Mouse (Mus musculus) neural tube, embryonic 13.5 days (tissue): ENCODE measurements around the gene Ndufa4l2. TPM values are rescaled to one million over a fixed set of nuclear protein-coding genes. Genes with fewer than 3 reads are reported as not detected.

Source experiments
- ATAC-seq: fragments of 200-750 bp; cut with Nextera tagmentation; 2 replicates; pipeline ENCODE4 v1.8.0; 2017; ENCODE audit warnings: low read depth, mild to moderate bottlenecking, moderate TSS enrichment, moderate library complexity
- H3K27ac ChIP-seq: fragments of 300-500 bp; sonication (generic); replicated peaks from 2 replicates; pipeline ENCODE4 v1.5.1; 2015; ENCODE audit warnings: moderate library complexity, mild to moderate bottlenecking, inconsistent platforms
- H3K27me3 ChIP-seq: fragments of 300-500 bp; sonication (generic); 2 replicates; pipeline ENCODE4 v1.6.1; 2015; ENCODE audit warnings: mild to moderate bottlenecking, inconsistent platforms
- H3K36me3 ChIP-seq: fragments of 300-500 bp; sonication (generic); 2 replicates; pipeline ENCODE4 v1.6.1; 2015; ENCODE audit warnings: mild to moderate bottlenecking, inconsistent platforms
- H3K4me1 ChIP-seq: fragments of 300-500 bp; sonication (generic); replicated peaks from 2 replicates; pipeline ENCODE4 v1.6.1; 2015; ENCODE audit warnings: inconsistent platforms
- H3K4me2 ChIP-seq: fragments of 300-500 bp; sonication (generic); 2 replicates; pipeline ENCODE4 v1.6.1; 2015; ENCODE audit warnings: inconsistent platforms, mild to moderate bottlenecking, moderate library complexity
- H3K4me3 ChIP-seq: fragments of 300-500 bp; sonication (generic); 2 replicates; pipeline ENCODE4 v1.5.1; 2015; ENCODE audit warnings: mild to moderate bottlenecking, inconsistent platforms
- H3K9ac ChIP-seq: fragments of 300-500 bp; sonication (generic); 2 replicates; pipeline ENCODE4 v1.6.1; 2015; ENCODE audit warnings: moderate library complexity, mild to moderate bottlenecking, inconsistent platforms
- H3K9me3 ChIP-seq: fragments of 300-500 bp; sonication (generic); 2 replicates; pipeline ENCODE4 v1.6.1; 2016; ENCODE audit warnings: inconsistent platforms
- WGBS: fragments of 180-500 bp; shearing (Covaris S2); methylation state at CpG from one replicate; pipeline ENCODE4 v1.1.7; 2015; 5-methylcytosine and 5-hydroxymethylcytosine counted together
- polyA plus RNA-seq: library from polyadenylated mRNA; unstranded; fragments of >200 nt; fragmentation: Nextera tagmentation; extraction: Ambion mirVana; gene quantifications from 2 replicates; pipeline ENCODE4 v1.2.1, GENCODE M21; 2015

The Ndufa4l2 gene
- polyA plus RNA-seq, 1 experiment from 2014 or later, result 10.6 TPM

DNA sequence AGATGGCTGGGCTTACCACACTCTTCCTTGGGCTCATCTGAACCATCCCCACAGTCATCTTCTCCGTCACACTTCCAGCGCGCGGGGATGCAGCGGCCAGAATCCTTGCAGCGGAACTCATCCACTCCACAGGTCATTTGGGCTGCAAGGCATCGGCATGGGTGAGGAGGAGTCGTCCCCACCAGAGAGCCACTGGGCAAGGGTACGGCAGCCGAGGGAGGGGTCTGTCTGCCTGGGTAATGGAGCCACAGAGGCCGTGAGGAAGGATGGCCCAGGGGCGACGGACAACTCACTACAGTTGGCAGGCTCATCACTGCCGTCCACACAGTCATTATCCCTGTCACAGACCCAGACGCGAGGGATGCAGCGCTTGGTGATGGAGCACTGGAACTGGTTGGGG lies 35.1 kb downstream of the Ndufa4l2 start:
- Histone ChIP-seq H3K4me1 (no peaks in the 10 kb centered on the region), H3K4me3 (no peak overlapping the region), H3K36me3 (peaks cover 100% of the 10 kb centered on the region), H3K27me3 (no peaks in the 10 kb centered on the region), H3K9ac (no peak overlapping the region), H3K27ac (no peak overlapping the region), H3K9me3 (no peaks in the 10 kb centered on the region), H3K4me2 (no peak overlapping the region)
- no peak for ATAC-seq
- 89% methylated on average over 17 of the region's 17 CpGs for WGBS

DNA sequence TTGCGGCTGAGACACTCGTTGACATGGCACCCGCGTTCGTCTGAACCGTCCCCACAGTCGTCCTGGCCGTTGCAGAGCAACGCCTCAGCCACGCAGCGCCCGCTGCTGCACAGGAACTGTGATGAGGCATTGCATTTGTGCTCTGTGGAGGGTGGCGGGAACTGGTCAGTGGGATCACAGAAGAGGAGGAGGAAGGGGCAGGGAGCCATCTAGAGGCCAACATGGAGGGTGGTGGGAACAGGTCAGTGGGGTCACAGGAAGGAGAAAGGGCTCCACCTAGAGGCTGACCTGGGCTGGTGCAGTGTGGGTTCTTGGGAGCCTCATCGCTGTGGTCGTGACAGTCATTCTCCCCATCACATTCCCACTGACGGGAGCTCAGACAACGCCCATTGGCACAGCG lies 40.9 kb downstream of the Ndufa4l2 start:
- 66% methylated on average over 18 of the region's 18 CpGs for WGBS
- peaks cover 100% of the 10 kb centered on the region for H3K36me3 ChIP-seq
- ATAC-seq, result peak; percentile 17; the same call in 1 of the 2 replicates
- no peak overlapping the region for H3K4me3 ChIP-seq
- no peaks in the 10 kb centered on the region for H3K9me3 ChIP-seq
- peak overlapping the region; percentile 6; the same call in 1 of the 2 replicates for H3K27ac ChIP-seq
- H3K4me1 ChIP-seq, result no peaks in the 10 kb centered on the region; the same call in 1 of the 2 replicates
- H3K9ac ChIP-seq, result no peak overlapping the region
- no peaks in the 10 kb centered on the region for H3K27me3 ChIP-seq
- H3K4me2 ChIP-seq, result no peak overlapping the region

DNA sequence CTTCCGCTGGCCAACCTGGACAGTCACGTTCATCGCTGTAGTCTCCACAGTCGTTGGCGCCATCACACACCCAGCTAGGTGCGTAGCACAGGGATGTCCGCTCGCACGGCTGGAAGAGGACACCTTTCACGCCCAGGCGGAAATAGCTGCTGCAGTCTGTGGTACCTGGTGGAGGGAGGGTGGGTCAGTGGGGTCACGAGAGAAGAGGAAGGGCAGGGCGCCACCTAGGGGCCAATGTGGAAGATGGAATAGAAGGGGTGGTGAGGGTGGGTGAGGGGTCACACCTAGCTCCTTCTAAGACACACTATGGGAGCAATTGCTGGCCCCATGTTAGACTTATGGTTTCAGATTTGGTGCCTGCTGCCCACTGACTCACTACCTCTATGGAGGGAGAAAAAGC lies 42.6 kb downstream of the Ndufa4l2 start:
- H3K4me1 ChIP-seq, result no peaks in the 10 kb centered on the region; the same call in 1 of the 2 replicates

DNA sequence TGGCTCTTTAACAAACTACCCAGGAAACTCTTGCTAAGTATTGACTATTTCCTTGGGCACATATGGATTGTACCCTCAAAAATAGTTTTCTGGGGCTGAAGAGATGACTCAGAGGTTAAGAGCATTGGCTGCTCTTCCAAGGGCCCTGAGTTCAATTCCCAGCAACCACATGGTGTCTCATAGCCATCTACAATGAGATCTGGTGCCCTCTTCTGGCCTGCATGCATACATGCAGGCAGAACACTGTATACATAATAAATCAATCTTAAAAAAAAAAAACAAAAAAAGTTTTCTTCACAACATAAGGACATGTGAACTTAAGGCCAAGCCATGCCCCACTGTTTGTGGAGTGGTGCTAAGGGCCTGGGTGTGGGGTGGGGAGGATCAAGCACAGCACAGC lies 46.4 kb downstream of the Ndufa4l2 start:
- H3K4me3 ChIP-seq, result no peak overlapping the region
- no peak overlapping the region for H3K27ac ChIP-seq
- no peak for ATAC-seq
- no peaks in the 10 kb centered on the region for H3K9me3 ChIP-seq
- H3K36me3 ChIP-seq, result peaks cover 97% of the 10 kb centered on the region
- H3K9ac ChIP-seq, result no peak overlapping the region
- no peak overlapping the region for H3K4me2 ChIP-seq
- H3K4me1 ChIP-seq, result 0 out of 2 replicates have a peak, but pooled peaks cover 5% of the 10 kb centered on the region
- no peaks in the 10 kb centered on the region for H3K27me3 ChIP-seq

More for the DNA sequence above, 42.6 kb downstream of the Ndufa4l2 start:
- Histone ChIP-seq H3K9me3 (no peaks in the 10 kb centered on the region), H3K27me3 (no peaks in the 10 kb centered on the region), H3K36me3 (peaks cover 100% of the 10 kb centered on the region), H3K27ac (no peak overlapping the region), H3K9ac (no peak overlapping the region), H3K4me2 (no peak overlapping the region), H3K4me3 (no peak overlapping the region)
- 93% methylated on average over 13 of the region's 13 CpGs for WGBS
- no peak for ATAC-seq

DNA sequence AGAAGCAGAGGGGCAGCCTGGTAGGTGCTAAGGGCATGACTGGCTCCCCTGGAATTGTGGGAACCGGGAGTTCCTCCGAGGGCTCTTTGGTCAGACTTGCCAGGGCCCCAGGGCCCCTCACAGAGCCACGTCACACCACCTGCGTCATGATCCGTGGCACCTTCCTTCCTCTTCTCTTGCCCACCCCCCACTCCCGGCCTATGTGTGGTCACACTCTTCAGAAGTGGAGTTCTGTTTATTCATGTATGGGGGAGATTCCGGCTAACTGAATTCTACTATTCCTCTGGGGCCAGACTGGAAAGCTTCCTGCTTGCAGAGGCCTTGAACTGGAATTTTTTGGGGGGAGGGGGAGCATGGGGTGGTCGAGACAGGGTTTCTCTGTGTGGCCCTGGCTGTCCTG lies 49.1 kb downstream of the Ndufa4l2 start:
- no peak overlapping the region for H3K9ac ChIP-seq

DNA sequence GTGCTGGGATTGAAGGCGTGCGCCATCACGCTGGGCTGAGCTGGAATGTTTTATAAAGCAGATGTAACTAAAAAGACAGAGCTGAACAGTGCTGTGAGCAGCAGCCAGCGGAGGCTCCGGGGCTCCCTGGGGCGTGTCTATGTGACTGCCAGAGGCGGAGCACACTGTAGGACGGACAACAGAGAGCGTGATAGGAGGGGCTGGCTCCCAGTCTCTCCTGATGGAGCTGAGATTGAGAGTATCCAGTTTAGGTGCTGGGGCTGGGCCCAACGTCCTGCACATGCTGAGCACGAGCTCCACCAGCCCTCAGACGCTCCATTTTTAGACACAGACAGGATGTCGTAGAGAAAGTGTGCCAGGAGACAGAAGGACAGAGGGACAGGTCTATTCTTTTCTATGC lies 49.5 kb downstream of the Ndufa4l2 start:
- Histone ChIP-seq H3K4me2 (no peak overlapping the region), H3K4me1 (0 out of 2 replicates have a peak, but pooled peaks cover 5% of the 10 kb centered on the region), H3K36me3 (peaks cover 93% of the 10 kb centered on the region), H3K9me3 (no peaks in the 10 kb centered on the region), H3K9ac (no peak overlapping the region), H3K4me3 (no peak overlapping the region), H3K27me3 (no peaks in the 10 kb centered on the region), H3K27ac (no peak overlapping the region)
- 47% methylated on average over 13 of the region's 13 CpGs for WGBS
- 0 out of 2 replicates have a peak, but pooled peaks have one; percentile 48 for ATAC-seq

More for the DNA sequence above, 49.1 kb downstream of the Ndufa4l2 start:
- H3K4me2 ChIP-seq, result no peak overlapping the region
- no peak overlapping the region for H3K27ac ChIP-seq
- no peaks in the 10 kb centered on the region for H3K9me3 ChIP-seq
- no peak overlapping the region for H3K4me3 ChIP-seq
- H3K27me3 ChIP-seq, result no peaks in the 10 kb centered on the region
- 0 out of 2 replicates have a peak, but pooled peaks have one; percentile 17 for ATAC-seq
- peaks cover 93% of the 10 kb centered on the region for H3K36me3 ChIP-seq
- 0 out of 2 replicates have a peak, but pooled peaks cover 5% of the 10 kb centered on the region for H3K4me1 ChIP-seq
- 72% methylated on average over 8 of the region's 8 CpGs for WGBS

Other genes starting within 250 kb of the Ndufa4l2 start
- 285 and 322 TPM in 2 replicates for gene Dctn2, start 248.6 kb upstream of the Ndufa4l2 start, polyA plus RNA-seq
- 14.5 and 16.7 TPM in 2 replicates for gene Mbd6, start 225.9 kb upstream of the Ndufa4l2 start, polyA plus RNA-seq
- gene Mars, start 203.2 kb upstream of the Ndufa4l2 start, polyA plus RNA-seq, result 103 and 110 TPM in 2 replicates
- 1.0 and 1.4 TPM in 2 replicates for gene Arhgap9, start 193.0 kb upstream of the Ndufa4l2 start, polyA plus RNA-seq
- 2.2 and 2.9 TPM in 2 replicates for gene Gli1, start 173.0 kb upstream of the Ndufa4l2 start, polyA plus RNA-seq
- not detected in 2 replicates for gene Inhbe, start 160.6 kb upstream of the Ndufa4l2 start, polyA plus RNA-seq
- not detected in 2 replicates for gene Inhbc, start 144.5 kb upstream of the Ndufa4l2 start, polyA plus RNA-seq
- 30.6 and 33.3 TPM in 2 replicates for gene R3hdm2, start 134.6 kb upstream of the Ndufa4l2 start, polyA plus RNA-seq
- gene Stac3, start 13.3 kb upstream of the Ndufa4l2 start, polyA plus RNA-seq, result 2.4 and 3.2 TPM in 2 replicates
- 52.4 and 53.0 TPM in 2 replicates for gene Shmt2, start 7.5 kb downstream of the Ndufa4l2 start, polyA plus RNA-seq
- gene Nxph4, start 19.6 kb downstream of the Ndufa4l2 start, polyA plus RNA-seq, result 128 and 133 TPM in 2 replicates
- 80.9 and 110 TPM in 2 replicates for gene Lrp1, start 106.2 kb downstream of the Ndufa4l2 start, polyA plus RNA-seq
- 5.9 and 6.0 TPM in 2 replicates for gene Stat6, start 128.0 kb downstream of the Ndufa4l2 start, polyA plus RNA-seq
- gene Nemp1, start 151.9 kb downstream of the Ndufa4l2 start, polyA plus RNA-seq, result 3.3 and 3.6 TPM in 2 replicates
- 4.0 and 4.5 TPM in 2 replicates for gene Nab2, start 153.6 kb downstream of the Ndufa4l2 start, polyA plus RNA-seq
- gene Myo1a, start 190.2 kb downstream of the Ndufa4l2 start, polyA plus RNA-seq, result 0.88 and 0.96 TPM in 2 replicates
- gene Tac2, start 209.5 kb downstream of the Ndufa4l2 start, polyA plus RNA-seq, result 0.31 and 1.9 TPM in 2 replicates
- 3.3 and 4.5 TPM in 2 replicates for gene Zbtb39, start 224.6 kb downstream of the Ndufa4l2 start, polyA plus RNA-seq
- 0.45 and 0.92 TPM in 2 replicates for gene Gpr182, start 236.8 kb downstream of the Ndufa4l2 start, polyA plus RNA-seq
- gene Rdh1, start 244.8 kb downstream of the Ndufa4l2 start, polyA plus RNA-seq, result not detected in 2 replicates
- gene Rdh16f1, start 244.8 kb downstream of the Ndufa4l2 start, polyA plus RNA-seq, result not detected in 2 replicates